Mouse (Mus musculus): ENCODE measurements around the gene Zic4. TPM values are rescaled to one million over a fixed set of nuclear protein-coding genes. Genes with fewer than 3 reads are reported as not detected.

The Zic4 gene
- polyA plus RNA-seq, 2 experiments from 2014 or later = 0.24 TPM; not detected in 1

DNA sequence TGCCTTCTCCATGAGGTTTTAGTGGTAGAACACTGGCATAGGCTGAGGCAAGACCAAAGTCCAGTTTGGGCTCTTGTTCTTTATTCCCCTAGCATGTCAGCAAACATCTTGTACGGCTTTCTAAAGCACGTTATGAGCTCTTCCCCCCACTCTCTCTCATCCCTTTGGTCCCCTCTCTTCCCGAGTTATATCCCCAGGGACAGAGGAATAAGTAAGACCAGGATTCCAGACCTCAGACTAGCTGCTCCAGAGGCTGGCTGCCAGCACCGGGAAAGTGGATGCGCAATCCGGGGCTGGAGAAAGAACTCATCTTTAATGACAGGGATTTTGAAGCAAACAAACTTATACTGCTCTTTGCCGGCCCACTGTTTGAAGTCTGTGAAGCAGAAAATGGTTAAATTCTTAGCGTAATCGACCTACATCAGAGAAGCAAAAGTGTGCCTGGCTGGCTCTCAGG is 18.3 kb downstream of the Zic4 start:
- no peak for ATAC-seq

DNA sequence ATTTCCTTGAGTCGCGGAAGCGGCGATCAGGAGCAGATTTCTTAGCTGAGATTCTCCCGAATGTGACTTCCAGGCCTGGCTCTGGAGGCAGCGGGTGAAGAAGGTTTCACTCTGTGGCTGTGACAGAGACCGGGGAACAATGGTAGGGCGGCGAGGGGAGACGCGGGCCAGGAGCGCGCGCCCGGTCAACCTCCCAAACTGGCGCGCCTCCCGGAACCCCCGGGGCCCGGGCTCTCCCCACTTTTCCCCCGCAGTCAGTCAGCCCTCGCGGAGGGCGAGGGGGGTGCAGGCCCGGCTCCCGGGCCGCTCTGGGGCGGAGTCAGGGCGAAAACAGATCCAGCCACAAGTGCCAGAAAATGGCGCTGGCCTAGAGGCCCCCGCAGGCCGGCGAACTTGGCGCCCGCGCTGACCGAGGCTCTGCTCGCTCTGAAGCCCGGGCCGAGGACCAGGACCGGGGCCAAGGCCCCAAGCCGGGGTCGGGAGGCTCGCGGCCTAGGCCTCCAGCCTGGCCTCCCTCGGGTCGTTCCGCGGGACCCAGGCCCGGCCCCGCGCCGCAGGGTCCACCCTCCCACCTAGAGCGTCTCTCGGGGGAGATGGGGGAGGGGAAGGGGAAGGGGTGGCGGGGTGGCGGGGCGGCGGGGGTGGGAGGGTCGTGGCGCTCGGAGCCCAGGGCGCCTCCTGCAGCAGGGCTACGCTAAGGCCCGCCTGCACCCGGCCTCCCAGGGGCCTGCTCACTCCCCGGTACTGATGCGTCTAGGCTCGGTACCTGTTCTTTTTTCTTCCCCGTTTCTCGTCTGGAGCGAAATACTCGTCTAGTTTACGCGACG is 19.3 kb downstream of the Zic4 start:
- ATAC-seq = no peak

DNA sequence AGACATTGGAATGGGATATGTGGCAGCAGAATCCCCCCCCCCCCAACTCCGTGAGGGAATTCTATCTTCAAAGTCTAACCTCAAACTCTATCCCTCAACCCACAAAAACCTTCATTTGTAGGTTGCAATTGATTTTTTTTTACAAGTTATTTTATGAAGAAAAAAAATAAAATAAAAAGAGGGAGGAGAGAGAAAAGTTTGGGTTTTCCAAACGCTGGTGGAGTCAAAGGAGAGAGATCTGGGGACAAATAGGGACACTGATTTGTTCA is 19.8 kb downstream of the Zic4 start:
- ATAC-seq = no peak

DNA sequence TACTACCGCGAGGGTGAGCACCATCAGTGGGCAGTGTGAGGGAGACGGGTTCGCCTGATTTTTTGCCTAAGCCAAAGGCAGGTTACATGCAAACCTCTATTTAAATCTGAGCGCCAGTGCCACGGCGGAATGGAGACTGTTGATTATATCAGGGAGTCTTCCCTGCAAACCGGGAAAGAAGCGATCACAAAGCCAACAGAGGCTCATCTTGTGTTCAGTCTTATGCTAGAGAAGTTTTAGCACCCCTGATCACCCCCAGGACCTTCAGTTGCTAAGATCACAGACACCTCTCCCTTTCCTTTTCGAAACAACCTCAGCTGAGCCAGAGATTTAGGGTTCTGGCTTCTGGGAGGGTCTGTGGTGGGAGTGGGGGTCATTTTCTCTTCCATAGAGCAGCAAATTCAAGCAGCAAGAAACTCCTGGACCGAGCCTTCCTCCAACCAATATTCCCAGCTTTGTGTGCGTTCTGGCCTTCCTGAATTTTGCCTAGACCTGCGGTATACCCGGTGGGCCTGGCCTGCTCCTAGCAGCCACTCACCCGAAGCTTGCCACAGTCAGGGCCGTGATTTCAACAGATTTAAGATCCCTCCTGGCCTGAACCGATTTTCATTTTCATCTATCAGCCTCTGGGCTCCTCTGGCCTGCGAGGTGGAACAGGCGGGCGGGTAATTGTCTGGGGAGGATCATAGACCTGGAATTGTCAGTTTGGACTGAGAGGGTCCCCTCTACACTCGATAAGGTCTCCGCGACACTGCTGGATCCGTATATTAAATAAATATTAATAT is 20.4 kb downstream of the Zic4 start:
- ATAC-seq = no peak

DNA sequence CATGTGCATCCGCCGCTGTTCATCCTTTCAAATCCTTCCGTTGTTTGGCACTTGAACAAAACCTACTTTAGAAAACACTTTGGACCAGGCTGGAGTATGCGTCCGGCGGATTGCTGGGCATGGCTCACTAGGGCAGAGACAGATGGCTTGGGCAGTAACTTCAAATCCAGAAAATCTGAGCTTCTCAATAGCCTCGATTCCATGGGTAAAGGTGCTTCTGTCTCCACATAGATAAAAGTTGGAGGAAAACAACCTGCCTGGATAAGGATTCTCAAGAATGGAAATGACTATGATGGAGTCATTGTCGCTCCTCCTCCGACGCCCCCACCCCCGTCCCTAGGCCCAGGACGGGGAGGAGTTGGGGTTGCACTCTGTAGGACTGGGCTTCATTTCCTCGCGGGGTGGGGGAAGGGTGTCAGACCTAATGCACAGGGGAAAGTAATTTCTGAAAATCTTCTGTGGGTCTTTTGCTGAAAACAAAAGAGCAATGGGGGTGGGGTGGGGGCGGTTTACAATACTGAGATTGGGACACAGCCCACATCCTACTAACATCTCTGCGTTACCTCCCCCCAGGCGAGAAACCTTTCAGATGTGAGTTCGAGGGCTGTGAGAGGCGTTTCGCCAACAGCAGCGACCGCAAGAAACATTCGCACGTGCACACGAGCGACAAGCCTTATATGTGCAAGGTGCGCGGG is 21.4 kb downstream of the Zic4 start:
- no peak for ATAC-seq

DNA sequence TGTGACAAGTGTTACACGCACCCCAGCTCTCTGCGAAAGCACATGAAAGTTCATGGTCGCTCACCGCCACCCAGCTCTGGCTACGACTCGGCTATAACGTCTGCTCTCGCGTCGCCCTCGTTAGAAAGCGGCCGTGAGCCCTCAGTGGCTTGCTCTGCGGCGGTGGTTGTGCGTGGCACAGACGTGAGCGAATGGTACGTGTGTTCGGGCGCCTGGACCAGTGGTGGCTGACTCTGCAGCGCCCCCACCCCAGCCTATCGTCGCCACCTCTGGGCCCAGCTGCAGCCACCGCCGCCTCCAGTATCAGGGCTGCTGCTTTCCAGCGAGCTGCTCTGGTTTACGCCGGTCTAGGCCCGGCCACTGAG is 21.9 kb downstream of the Zic4 start:
- no peak for ATAC-seq

DNA sequence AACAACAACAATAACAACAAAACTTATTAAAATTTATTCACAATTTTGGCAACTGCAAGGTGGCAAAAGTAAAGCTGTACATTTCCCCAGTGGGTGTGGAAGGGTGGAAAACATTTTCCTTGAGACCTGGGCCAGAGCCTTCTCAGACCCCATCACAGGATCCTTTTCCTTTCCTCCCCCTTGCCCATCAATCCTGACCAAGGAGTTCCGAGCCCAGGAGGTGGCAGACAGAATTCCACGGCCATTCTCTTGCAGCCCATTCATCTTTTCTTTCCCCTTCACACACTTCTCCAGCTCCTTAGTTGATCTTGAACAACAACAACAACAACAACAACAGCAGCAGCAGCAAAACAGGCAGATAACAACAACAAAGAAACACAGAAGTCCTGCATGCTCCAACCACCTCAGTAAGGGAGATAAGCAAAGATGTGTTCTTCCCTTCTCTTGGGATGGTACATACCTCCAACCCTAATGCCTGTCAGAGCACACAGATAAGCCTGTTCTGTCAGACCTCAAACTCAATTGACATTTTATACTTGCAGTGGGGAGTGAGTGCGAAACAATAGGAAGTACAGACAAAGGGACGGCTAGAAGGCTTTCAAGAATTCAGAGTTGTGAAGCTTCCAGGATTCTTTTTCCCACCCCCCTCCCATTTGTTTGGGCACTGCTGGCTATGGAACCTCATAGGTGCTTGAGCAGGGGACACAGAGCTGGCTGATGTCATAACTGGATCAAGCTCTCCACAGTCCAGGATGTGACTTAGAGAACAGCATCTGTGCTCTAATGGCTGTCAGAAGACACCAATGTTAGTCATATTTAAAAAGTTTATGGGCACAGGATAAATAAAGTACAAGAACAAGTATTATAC is 22.7 kb downstream of the Zic4 start:
- no peak for ATAC-seq

DNA sequence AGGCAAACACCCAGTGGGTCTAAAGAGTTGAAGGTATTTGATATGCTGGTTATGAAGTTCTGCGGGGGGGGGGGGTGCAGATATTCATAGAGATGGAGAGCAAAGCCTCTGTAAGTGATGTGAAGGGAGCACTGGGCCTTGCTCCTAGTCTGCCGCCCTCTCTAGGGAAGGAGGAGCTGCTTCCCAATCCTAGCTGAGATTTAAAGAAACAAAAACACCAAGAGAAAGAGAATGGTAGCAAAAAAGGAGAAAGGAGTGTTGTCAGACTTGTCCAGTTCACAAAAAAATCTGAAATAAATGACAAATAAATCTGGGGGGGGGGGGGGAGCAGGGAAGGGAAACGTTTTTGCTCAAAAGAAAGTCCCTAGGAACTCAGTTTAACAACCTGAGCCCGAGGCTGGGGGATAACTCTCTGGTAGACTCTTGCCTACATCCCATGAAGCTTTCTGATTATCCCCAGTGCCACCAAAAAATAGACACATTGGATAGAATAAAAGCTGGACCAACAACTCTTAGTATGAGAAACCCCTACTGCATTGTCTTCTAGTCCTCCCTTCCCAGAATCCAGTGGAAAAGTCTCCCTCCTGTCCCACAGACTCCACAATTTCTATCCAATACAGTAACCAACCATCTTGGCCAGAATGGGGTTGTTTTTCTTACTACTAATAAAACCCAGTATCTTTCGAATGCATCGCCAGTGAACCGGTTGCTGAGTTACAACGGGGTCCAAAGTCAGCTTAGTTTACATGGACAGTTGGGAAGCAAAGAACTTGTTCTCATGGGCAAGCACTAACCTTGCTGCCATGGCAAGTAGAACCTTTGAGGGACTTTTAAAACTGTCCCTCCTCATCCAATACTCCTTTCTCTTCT is 23.6 kb downstream of the Zic4 start:
- ATAC-seq = no peak

DNA sequence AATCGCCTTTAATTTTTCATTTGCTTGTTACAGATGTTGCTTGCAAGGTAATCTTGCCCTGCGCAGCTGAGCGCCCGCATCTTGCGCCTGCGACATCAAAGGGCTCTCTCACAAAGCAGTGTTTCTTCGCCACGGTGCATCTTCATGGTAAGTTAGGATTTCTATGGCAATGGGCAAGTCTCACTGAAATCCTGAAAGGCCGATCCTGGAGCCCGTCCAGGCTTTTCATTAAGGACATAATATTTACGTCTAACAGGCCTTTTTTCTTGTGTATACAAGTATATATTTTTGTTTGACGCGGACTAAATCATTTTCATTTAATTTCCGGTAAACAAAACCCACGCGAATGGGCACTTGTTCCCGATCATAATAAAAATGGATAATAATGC is 24.3 kb downstream of the Zic4 start:
- ATAC-seq = no peak

DNA sequence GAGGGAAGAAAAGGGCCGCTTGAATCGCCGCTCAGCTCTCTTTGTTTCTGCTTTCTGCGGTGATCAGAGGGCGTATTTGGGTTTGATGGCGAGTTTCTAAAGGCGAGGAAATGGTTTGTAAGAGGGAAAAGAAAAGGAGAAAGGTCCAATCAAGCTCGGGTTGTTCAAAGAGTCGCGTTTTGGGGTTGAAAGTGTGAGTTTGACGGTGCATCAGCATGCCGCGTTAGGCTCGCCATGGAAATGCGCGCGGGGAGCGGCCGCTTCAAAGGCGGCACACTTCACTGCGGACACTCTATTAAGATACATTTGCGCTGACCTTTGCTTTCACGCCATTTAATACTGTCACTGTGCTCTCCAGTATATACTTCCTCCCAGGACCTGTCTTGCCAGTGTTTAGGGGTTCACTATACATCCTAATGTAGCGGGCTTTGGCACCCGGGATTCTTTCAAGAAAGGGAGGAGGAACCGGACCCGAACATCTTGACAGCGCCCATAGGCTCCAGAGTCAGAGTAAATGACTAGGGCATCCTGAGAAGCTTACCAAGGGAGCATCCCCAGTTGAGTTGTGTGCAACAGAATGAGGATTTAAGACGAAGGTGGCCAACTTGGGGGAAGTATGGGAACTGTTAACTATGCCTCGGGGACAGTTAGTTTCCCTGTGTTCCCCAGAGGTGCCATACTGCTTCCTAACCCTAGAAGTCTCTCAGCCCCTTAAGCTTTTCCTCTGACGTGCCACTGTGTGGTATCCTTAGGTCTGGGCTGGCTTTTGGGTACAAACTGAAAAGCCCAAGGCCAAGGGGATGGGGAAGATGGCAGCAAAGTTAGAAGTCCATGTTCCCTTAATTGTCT is 24.9 kb downstream of the Zic4 start:
- no peak for ATAC-seq

DNA sequence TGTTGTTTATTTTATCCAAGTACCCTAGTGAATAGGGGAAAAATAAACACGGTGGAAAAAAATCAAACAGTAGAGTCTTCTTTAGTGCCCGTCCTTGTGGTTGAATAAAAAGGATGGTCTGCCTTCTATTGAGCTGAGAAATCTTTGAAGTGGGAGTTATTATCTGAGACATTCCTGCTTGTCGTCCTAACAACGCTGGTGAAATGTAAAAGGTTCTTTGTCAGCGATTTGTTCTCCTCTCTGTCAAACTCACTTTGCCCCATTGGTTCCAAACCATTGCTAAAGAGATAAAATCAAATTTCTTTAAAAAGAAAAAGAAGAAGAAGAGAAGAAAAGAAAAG is 25.5 kb downstream of the Zic4 start:
- no peak for ATAC-seq

DNA sequence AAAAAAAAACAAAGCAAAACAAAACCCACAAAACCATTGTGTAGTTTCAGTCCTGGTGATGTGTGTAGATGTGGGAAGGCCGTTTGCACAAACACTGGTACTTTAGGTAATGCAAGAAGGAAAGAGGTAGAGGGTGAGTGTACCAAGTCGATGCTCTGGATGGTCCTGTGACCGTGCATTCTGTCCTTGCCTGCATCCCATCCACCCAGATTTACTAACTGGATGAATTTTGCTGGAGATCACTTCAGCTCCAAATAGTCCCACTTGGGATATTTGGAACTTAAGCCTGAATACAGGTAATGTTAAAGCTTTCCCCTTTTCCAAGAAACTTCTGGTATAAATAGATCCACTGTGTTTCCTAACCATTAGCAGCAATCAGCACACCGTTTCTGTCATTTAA is 26.0 kb downstream of the Zic4 start:
- no peak for ATAC-seq

DNA sequence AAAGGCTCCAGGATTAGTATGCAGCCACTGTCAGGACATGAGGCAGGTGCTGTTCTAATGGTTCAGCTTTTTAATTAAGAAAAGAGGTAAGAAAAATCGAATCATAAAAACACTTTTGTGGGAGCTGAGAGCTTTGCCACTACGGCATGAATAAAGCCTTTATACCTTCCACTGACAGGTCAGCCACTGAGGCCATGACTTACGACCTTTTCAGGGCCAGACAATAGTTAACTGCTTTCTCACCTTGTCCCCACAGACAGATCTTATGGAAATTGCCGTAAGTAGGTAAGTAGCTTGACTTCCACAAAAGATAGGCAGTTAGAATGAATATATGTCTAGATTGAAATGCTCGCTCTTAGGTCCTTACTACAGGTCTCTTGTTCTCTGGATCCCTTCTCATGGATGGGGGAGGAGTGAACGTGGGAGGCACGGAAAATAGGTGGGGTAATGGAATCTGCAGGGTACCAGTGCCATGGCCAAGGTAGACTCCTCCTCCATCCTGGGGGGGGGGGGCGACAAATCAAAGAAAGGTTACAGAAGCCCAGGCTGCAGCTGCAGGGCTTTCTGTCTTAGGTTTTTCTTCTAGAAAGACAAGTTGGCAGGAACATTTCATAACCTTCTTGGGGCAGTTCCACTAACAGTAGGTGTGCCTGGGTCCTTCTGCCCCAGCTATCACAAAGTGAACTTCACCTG is 31.3 kb downstream of the Zic4 start:
- ATAC-seq = no peak

DNA sequence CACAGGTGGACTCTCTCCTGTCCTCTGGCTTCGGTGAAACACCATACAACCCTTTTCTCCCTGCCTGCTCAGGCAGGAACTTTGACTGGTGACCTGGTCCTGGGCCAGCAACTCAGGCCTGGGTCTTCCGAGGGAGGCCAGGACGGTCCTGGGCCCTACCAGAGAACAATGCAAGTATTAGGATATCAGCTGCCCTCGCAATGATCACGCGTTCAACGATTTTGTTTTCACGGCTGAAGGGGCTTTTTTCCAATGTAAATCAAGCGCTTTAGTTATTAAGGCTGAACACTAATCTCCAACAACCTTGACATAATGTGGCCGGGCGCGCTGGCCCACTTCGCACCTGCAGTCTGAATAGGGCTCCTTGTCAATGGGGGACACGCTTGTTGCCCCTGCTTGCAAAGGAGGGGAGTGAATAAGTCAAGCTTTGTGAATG is 32.0 kb downstream of the Zic4 start:
- no peak for ATAC-seq

DNA sequence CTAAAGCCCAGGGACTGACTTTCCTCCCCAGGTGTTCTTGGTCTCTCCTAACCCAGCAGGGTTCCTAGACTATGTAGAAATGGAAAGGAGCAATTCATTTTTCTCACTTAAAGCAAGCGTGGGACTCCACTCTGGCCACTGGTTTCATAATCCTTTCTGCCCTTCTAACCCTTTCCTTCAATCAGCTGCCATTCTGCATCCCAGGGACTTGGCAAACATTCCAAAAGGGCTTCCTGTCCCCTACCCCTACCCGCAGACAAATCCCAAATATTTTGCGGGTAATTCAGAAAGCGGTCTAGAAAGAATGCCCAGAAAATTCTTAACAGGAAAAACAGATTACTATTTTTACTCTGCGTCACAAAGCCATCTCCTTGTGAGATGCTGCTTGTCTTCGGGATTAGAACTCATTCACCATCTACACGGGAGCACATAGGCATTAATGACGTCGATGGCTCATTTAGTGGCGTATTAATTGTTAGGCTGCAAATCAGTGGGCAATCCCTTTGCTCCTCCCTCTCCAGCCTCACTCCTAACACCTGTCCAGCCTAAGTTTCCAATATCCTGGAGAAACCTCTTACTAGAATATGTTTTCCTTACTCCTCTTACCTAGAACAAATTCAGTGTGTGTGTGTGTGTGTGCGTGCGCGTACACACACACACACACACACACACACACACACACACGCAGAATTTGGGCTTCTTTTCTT is 33.0 kb downstream of the Zic4 start:
- no peak for ATAC-seq

DNA sequence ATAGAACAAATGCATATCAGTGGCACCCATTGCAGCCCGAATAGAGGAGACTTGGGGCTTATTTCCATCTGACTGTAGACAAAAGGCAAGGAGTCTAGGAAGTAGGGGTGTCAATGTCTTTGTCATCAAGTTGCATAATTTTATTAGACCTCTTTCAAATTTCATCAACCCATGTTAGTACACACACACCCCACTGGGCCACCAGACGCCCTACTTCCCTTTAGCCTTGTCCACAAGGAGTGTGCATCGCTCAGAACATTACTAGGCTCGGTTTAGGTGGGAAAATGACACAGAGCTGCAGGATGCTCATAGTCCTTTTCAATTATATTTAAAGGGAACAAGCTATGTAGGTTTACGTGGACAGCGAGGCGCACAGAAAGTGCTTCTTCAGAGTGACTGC is 37.8 kb downstream of the Zic4 start:
- ATAC-seq = no peak

DNA sequence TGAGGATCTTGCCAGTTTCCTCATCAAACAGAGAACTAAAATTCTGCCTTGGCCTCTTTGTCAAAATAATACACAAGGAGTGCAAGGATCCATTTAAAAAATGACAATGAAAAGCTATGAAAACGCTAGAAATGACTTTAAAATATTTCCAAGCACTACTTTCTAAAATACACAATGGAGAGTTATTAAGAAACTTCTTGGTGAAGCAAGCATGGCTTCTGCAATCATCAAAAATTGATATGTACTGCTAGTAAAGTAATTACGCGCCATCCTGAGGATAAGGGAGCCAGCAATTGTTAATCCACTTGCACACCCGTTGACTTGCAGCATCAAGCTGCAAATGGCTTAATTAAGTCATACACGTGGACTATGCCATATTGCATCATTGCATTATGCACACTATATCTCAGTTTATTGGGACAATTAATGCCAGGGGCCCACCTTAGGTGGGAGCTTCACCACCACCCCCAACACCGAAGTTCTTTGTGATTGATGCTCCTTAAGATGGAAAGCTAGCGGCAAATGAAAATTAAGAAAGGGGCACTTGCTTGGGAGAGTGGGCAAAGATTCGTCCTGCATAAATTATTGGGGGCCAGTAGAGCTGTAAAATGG is 38.4 kb downstream of the Zic4 start:
- ATAC-seq = no peak

DNA sequence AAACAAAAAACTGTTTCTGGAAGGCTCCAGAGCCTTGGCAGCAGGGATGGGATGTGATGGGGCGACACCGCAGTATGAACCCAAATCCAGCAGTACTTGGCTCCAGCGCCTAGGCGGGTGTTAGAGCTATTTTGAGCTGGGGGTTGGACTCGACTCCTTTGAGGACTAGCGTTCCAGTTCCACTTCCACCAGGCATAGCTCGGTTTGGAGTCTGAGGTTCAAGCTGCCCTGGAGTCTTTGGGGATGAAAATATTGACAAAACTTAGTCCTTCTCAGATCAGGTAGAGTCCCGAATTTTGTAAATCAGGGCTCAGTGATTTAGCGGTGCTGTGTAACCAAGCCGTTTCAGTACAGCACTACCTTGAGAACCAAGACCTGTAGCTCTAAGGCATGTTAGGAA is 39.3 kb downstream of the Zic4 start:
- no peak for ATAC-seq

DNA sequence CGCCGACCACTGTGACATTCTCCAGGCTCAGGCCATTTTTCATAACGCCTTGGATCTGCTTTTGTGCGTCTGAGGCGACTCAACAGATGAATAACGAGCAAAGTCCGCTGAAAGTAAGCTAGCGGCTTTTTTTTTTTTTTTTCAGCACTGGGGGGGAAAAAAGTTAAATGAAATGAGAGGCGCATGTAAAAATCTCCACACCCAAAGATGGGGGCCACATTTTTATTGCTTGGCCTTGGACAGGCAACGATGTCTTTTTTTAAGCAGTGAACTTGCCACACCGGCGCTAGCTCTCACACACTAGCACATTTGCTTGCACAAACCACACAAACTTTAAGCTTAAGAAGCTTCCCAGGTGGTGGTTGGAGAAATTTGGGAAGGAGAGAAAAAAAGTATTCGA is 42.0 kb downstream of the Zic4 start:
- ATAC-seq = no peak

Measured in CD4-positive, CD25-positive, alpha-beta regulatory T cell, adult 4 months (primary cell).